Mouse (Mus musculus): ENCODE data around the gene Nploc4. TPM values are rescaled to one million over a fixed set of nuclear protein-coding genes. Genes with fewer than 3 reads are reported as not detected.

Nploc4 gene
- polyA plus RNA-seq, 1 experiment from 2014 or later = 28.2 TPM

GRCm38 (mm10) chr11:120387157-120387556, 50.4 kb downstream of the Nploc4 start:
- Histone ChIP-seq H3K9me3 (ENCODE audit: control insufficient read depth, low read length) (no peaks in the 10 kb centered on the region), H3K9ac (ENCODE audit: low read length) (no peak overlapping the region), H3K27me3 (ENCODE audit: control insufficient read depth, insufficient read depth, low read depth, low read length) (no peaks in the 10 kb centered on the region), H3K4me2 (ENCODE audit: low read depth, low read length) (no peak overlapping the region), H3K4me3 (ENCODE audit: low read length) (no peak overlapping the region), H3K4me1 (replicated peaks; ENCODE audit: control insufficient read depth, insufficient read depth, low read length) (no peaks in the 10 kb centered on the region), H3K36me3 (ENCODE audit: control insufficient read depth, insufficient read depth, low read length) (peaks cover 41% of the 10 kb centered on the region), H3K27ac (ENCODE audit: low read length) (no peak overlapping the region)
- no peak for ATAC-seq (ENCODE audit: low read depth)
- WGBS = 59% methylated on average over 2 of the region's 2 CpGs

GRCm38 (mm10) chr11:120386632-120387031, 50.9 kb downstream of the Nploc4 start:
- WGBS = 92% methylated on average over 6 of the region's 6 CpGs
- ATAC-seq (ENCODE audit: low read depth) = no peak
- H3K9ac ChIP-seq (ENCODE audit: low read length) = no peak overlapping the region
- no peaks in the 10 kb centered on the region for H3K4me1 ChIP-seq (replicated peaks; ENCODE audit: control insufficient read depth, insufficient read depth, low read length)
- no peak overlapping the region for H3K27ac ChIP-seq (ENCODE audit: low read length)
- no peak overlapping the region for H3K4me2 ChIP-seq (ENCODE audit: low read depth, low read length)
- no peaks in the 10 kb centered on the region for H3K9me3 ChIP-seq (ENCODE audit: control insufficient read depth, low read length)
- H3K4me3 ChIP-seq (ENCODE audit: low read length) = no peak overlapping the region
- H3K27me3 ChIP-seq (ENCODE audit: control insufficient read depth, insufficient read depth, low read depth, low read length) = no peaks in the 10 kb centered on the region
- peaks cover 46% of the 10 kb centered on the region for H3K36me3 ChIP-seq (ENCODE audit: control insufficient read depth, insufficient read depth, low read length)

- Histone ChIP-seq H3K27me3 (ENCODE audit: control insufficient read depth, insufficient read depth, low read depth, low read length) (no peaks in the 10 kb centered on the region), H3K4me2 (ENCODE audit: low read depth, low read length) (no peak overlapping the region), H3K36me3 (ENCODE audit: control insufficient read depth, insufficient read depth, low read length) (peaks cover 44% of the 10 kb centered on the region), H3K9ac (ENCODE audit: low read length) (no peak overlapping the region), H3K4me3 (ENCODE audit: low read length) (no peak overlapping the region), H3K9me3 (ENCODE audit: control insufficient read depth, low read length) (no peaks in the 10 kb centered on the region), H3K27ac (ENCODE audit: low read length) (no peak overlapping the region), H3K4me1 (replicated peaks; ENCODE audit: control insufficient read depth, insufficient read depth, low read length) (peaks cover 8% of the 10 kb centered on the region)
- WGBS = 91% methylated on average over 9 of the region's 9 CpGs
- ATAC-seq (ENCODE audit: low read depth) = no peak
Measured at GRCm38 (mm10) chr11:120382509-120382908, 55.0 kb downstream of the Nploc4 start.

- peaks cover 38% of the 10 kb centered on the region for H3K36me3 ChIP-seq (ENCODE audit: control insufficient read depth, insufficient read depth, low read length)
- ATAC-seq (ENCODE audit: low read depth) = no peak
- no peaks in the 10 kb centered on the region for H3K9me3 ChIP-seq (ENCODE audit: control insufficient read depth, low read length)
- peaks cover 13% of the 10 kb centered on the region for H3K4me1 ChIP-seq (replicated peaks; ENCODE audit: control insufficient read depth, insufficient read depth, low read length)
- H3K9ac ChIP-seq (ENCODE audit: low read length) = no peak overlapping the region
- WGBS = 89% methylated on average over 4 of the region's 4 CpGs
- H3K4me3 ChIP-seq (ENCODE audit: low read length) = no peak overlapping the region
- no peak overlapping the region for H3K4me2 ChIP-seq (ENCODE audit: low read depth, low read length)
- no peaks in the 10 kb centered on the region for H3K27me3 ChIP-seq (ENCODE audit: control insufficient read depth, insufficient read depth, low read depth, low read length)
- H3K27ac ChIP-seq (ENCODE audit: low read length) = no peak overlapping the region
Measured at GRCm38 (mm10) chr11:120381157-120381556, 56.4 kb downstream of the Nploc4 start.

- Histone ChIP-seq H3K4me3 (ENCODE audit: low read length) (no peak overlapping the region), H3K4me1 (replicated peaks; ENCODE audit: control insufficient read depth, insufficient read depth, low read length) (peaks cover 13% of the 10 kb centered on the region), H3K27ac (ENCODE audit: low read length) (no peak overlapping the region), H3K9me3 (ENCODE audit: control insufficient read depth, low read length) (no peaks in the 10 kb centered on the region), H3K27me3 (ENCODE audit: control insufficient read depth, insufficient read depth, low read depth, low read length) (no peaks in the 10 kb centered on the region), H3K4me2 (ENCODE audit: low read depth, low read length) (no peak overlapping the region), H3K9ac (ENCODE audit: low read length) (no peak overlapping the region), H3K36me3 (ENCODE audit: control insufficient read depth, insufficient read depth, low read length) (peaks cover 41% of the 10 kb centered on the region)
- 90% methylated on average over 3 of the region's 3 CpGs for WGBS
- ATAC-seq (ENCODE audit: low read depth) = no peak
Measured at GRCm38 (mm10) chr11:120380271-120380670, 57.2 kb downstream of the Nploc4 start.

GRCm38 (mm10) chr11:120378611-120379540, 58.6 kb downstream of the Nploc4 start, which contains the start of gene Faap100:
Gene Faap100 (minus strand): TSS chr11:120378764.
- peak within 1 kb of the TSS; percentile 77 for H3K27ac ChIP-seq (ENCODE audit: low read length)
- peaks cover 45% of the 10 kb centered on the region for H3K36me3 ChIP-seq (ENCODE audit: control insufficient read depth, insufficient read depth, low read length)
- WGBS = 5% methylated on average over 53 of the region's 54 CpGs
- H3K4me1 ChIP-seq (replicated peaks; ENCODE audit: control insufficient read depth, insufficient read depth, low read length) = peaks cover 13% of the 10 kb centered on the region
- peak within 1 kb of the TSS; percentile 90 for H3K4me3 ChIP-seq (ENCODE audit: low read length)
- H3K9me3 ChIP-seq (ENCODE audit: control insufficient read depth, low read length) = no peaks in the 10 kb centered on the region
- peak; percentile 93 for ATAC-seq (ENCODE audit: low read depth)
- H3K27me3 ChIP-seq (ENCODE audit: control insufficient read depth, insufficient read depth, low read depth, low read length) = no peaks in the 10 kb centered on the region
- peak within 1 kb of the TSS; percentile 82 for H3K9ac ChIP-seq (ENCODE audit: low read length)
- peak within 1 kb of the TSS; percentile 70 for H3K4me2 ChIP-seq (ENCODE audit: low read depth, low read length)

- H3K9me3 ChIP-seq (ENCODE audit: control insufficient read depth, low read length) = no peaks in the 10 kb centered on the region
- ATAC-seq (ENCODE audit: low read depth) = peak; percentile 26
- H3K4me1 ChIP-seq (replicated peaks; ENCODE audit: control insufficient read depth, insufficient read depth, low read length) = peaks cover 13% of the 10 kb centered on the region
- H3K4me2 ChIP-seq (ENCODE audit: low read depth, low read length) = peak overlapping the region; percentile 68
- H3K27ac ChIP-seq (ENCODE audit: low read length) = peak overlapping the region; percentile 52
- WGBS = 2% methylated on average over 26 of the region's 40 CpGs
- H3K27me3 ChIP-seq (ENCODE audit: control insufficient read depth, insufficient read depth, low read depth, low read length) = no peaks in the 10 kb centered on the region
- peak overlapping the region; percentile 82 for H3K9ac ChIP-seq (ENCODE audit: low read length)
- peak overlapping the region; percentile 90 for H3K4me3 ChIP-seq (ENCODE audit: low read length)
- H3K36me3 ChIP-seq (ENCODE audit: control insufficient read depth, insufficient read depth, low read length) = peaks cover 39% of the 10 kb centered on the region
Measured at GRCm38 (mm10) chr11:120378031-120378610, 59.4 kb downstream of the Nploc4 start.

GRCm38 (mm10) chr11:120377337-120377736, 60.2 kb downstream of the Nploc4 start:
- peak overlapping the region; percentile 68 for H3K4me2 ChIP-seq (ENCODE audit: low read depth, low read length)
- no peak for ATAC-seq (ENCODE audit: low read depth)
- peak overlapping the region; percentile 82; the same call in 1 of the 2 replicates for H3K9ac ChIP-seq (ENCODE audit: low read length)
- no peak overlapping the region; the same call in 1 of the 2 replicates for H3K27ac ChIP-seq (ENCODE audit: low read length)
- 61% methylated on average over 10 of the region's 10 CpGs for WGBS
- H3K4me3 ChIP-seq (ENCODE audit: low read length) = peak overlapping the region; percentile 90
- peaks cover 13% of the 10 kb centered on the region for H3K4me1 ChIP-seq (replicated peaks; ENCODE audit: control insufficient read depth, insufficient read depth, low read length)
- H3K9me3 ChIP-seq (ENCODE audit: control insufficient read depth, low read length) = no peaks in the 10 kb centered on the region
- no peaks in the 10 kb centered on the region for H3K27me3 ChIP-seq (ENCODE audit: control insufficient read depth, insufficient read depth, low read depth, low read length)
- peaks cover 35% of the 10 kb centered on the region for H3K36me3 ChIP-seq (ENCODE audit: control insufficient read depth, insufficient read depth, low read length)

Measured in lung, embryonic 16.5 days (tissue).